ENCODE assay signal across 12 mouse cellular contexts in genomic region chr3:131359011-131359410, GRCm38 (mm10).
"Had no signal": no experiment of that assay in that cellular context is flagged by ENCODE, and none has a peak within 500 bp of the region (broad histone marks: within the 10 kb centered on the region; RNA-seq: fewer than 3 reads in every experiment).

No protein-coding gene starts in this region.

- DNase-seq: lung, embryonic 14.5 days; lung, postnatal 10 days; lung, postnatal 4 days; midbrain, embryonic 14.5 days; retina, postnatal 1 day; right cerebral cortex, adult 18-20 months; right cerebral cortex, postnatal 25 days; right cerebral cortex, postnatal 4 days; spleen, adult 18-20 months; thymus, adult 18-20 months; thymus, postnatal 14 days; thymus, postnatal 36 days had no signal
